Mouse (Mus musculus): ENCODE data around the gene Cct8. TPM values are rescaled to one million over a fixed set of nuclear protein-coding genes. Genes with fewer than 3 reads are reported as not detected.
A peak's percentile ranks its signal among the peaks of the same experiment; 100 is the strongest.

Cct8 gene
- polyA plus RNA-seq, 1 experiment from 2014 or later = 528 TPM

GRCm38 (mm10) chr16:87443245-87443644 lies 52.4 kb downstream of the Cct8 start:
- Histone ChIP-seq H3K36me3 (no peaks in the 10 kb centered on the region), H3K27ac (replicated peaks) (no peak overlapping the region), H3K27me3 (no peaks in the 10 kb centered on the region), H3K9ac (replicated peaks) (no peak overlapping the region), H3K4me3 (no peak overlapping the region), H3K4me1 (peaks cover 13% of the 10 kb centered on the region), H3K4me2 (replicated peaks) (no peak overlapping the region), H3K9me3 (no peaks in the 10 kb centered on the region)
- no peak for ATAC-seq (ENCODE audit: low FRiP score, low read depth)

GRCm38 (mm10) chr16:87442291-87442690 lies 53.4 kb downstream of the Cct8 start:
- no peak overlapping the region for H3K9ac ChIP-seq (replicated peaks)
- H3K27me3 ChIP-seq = no peaks in the 10 kb centered on the region
- H3K27ac ChIP-seq (replicated peaks) = no peak overlapping the region
- H3K4me3 ChIP-seq = no peak overlapping the region
- no peak overlapping the region for H3K4me2 ChIP-seq (replicated peaks)
- 64% methylated on average over 5 of the region's 5 CpGs for WGBS
- peaks cover 13% of the 10 kb centered on the region for H3K4me1 ChIP-seq
- ATAC-seq (ENCODE audit: low FRiP score, low read depth) = no peak
- H3K9me3 ChIP-seq = no peaks in the 10 kb centered on the region
- H3K36me3 ChIP-seq = no peaks in the 10 kb centered on the region

- WGBS = 25% methylated on average over 9 of the region's 9 CpGs
- H3K27ac ChIP-seq (replicated peaks) = no peak overlapping the region
- H3K4me1 ChIP-seq = peaks cover 13% of the 10 kb centered on the region
- H3K9me3 ChIP-seq = no peaks in the 10 kb centered on the region
- H3K36me3 ChIP-seq = no peaks in the 10 kb centered on the region
- H3K27me3 ChIP-seq = no peaks in the 10 kb centered on the region
- peak overlapping the region; percentile 75 for H3K9ac ChIP-seq (replicated peaks)
- ATAC-seq (ENCODE audit: low FRiP score, low read depth) = no peak
- peak overlapping the region; percentile 61 for H3K4me3 ChIP-seq
- peak overlapping the region; percentile 80 for H3K4me2 ChIP-seq (replicated peaks)
Measured at GRCm38 (mm10) chr16:87441089-87441488, 54.6 kb downstream of the Cct8 start.

GRCm38 (mm10) chr16:87440184-87440686 lies 55.4 kb downstream of the Cct8 start, which contains the start of gene Rwdd2b:
Gene Rwdd2b (minus strand): TSS chr16:87440573.
- H3K27me3 ChIP-seq = no peaks in the 10 kb centered on the region

GRCm38 (mm10) chr16:87438697-87439096 lies 57.0 kb downstream of the Cct8 start:
- Histone ChIP-seq H3K9me3 (no peaks in the 10 kb centered on the region), H3K4me3 (no peak overlapping the region), H3K9ac (replicated peaks) (no peak overlapping the region), H3K27me3 (no peaks in the 10 kb centered on the region), H3K4me2 (replicated peaks) (no peak overlapping the region), H3K4me1 (peaks cover 13% of the 10 kb centered on the region), H3K36me3 (no peaks in the 10 kb centered on the region), H3K27ac (replicated peaks) (no peak overlapping the region)
- WGBS = 89% methylated on average over 8 of the region's 8 CpGs
- ATAC-seq (ENCODE audit: low FRiP score, low read depth) = no peak

More at GRCm38 (mm10) chr16:87440184-87440686, 55.4 kb downstream of the Cct8 start, which contains the start of gene Rwdd2b:
- H3K27ac ChIP-seq (replicated peaks) = peak within 1 kb of the TSS; percentile 87
- peak; percentile 97 for ATAC-seq (ENCODE audit: low FRiP score, low read depth)
- peak within 1 kb of the TSS; percentile 75 for H3K9ac ChIP-seq (replicated peaks)
- peak within 1 kb of the TSS; percentile 80 for H3K4me2 ChIP-seq (replicated peaks)
- under 1% methylated on average over 31 of the region's 38 CpGs for WGBS
- peak within 1 kb of the TSS; percentile 61 for H3K4me3 ChIP-seq
- no peaks in the 10 kb centered on the region for H3K9me3 ChIP-seq
- H3K4me1 ChIP-seq = peaks cover 13% of the 10 kb centered on the region
- H3K36me3 ChIP-seq = no peaks in the 10 kb centered on the region

- Histone ChIP-seq H3K4me2 (replicated peaks) (no peak overlapping the region), H3K9ac (replicated peaks) (no peak overlapping the region), H3K9me3 (no peaks in the 10 kb centered on the region), H3K4me1 (peaks cover 13% of the 10 kb centered on the region), H3K36me3 (no peaks in the 10 kb centered on the region), H3K27ac (replicated peaks) (no peak overlapping the region), H3K4me3 (no peak overlapping the region), H3K27me3 (no peaks in the 10 kb centered on the region)
- ATAC-seq (ENCODE audit: low FRiP score, low read depth) = no peak
- WGBS = 92% methylated on average over 21 of the region's 21 CpGs
Measured at GRCm38 (mm10) chr16:87437096-87437495, 58.6 kb downstream of the Cct8 start.

GRCm38 (mm10) chr16:87435411-87436205 lies 60.1 kb downstream of the Cct8 start:
- H3K9me3 ChIP-seq = no peaks in the 10 kb centered on the region
- 80% methylated on average over 13 of the region's 13 CpGs for WGBS
- H3K9ac ChIP-seq (replicated peaks) = no peak overlapping the region

GRCm38 (mm10) chr16:87434946-87435345 lies 60.7 kb downstream of the Cct8 start:
- Histone ChIP-seq H3K4me1 (peaks cover 12% of the 10 kb centered on the region), H3K27ac (replicated peaks) (no peak overlapping the region), H3K36me3 (no peaks in the 10 kb centered on the region), H3K9me3 (no peaks in the 10 kb centered on the region), H3K9ac (replicated peaks) (no peak overlapping the region), H3K27me3 (no peaks in the 10 kb centered on the region), H3K4me3 (no peak overlapping the region), H3K4me2 (replicated peaks) (no peak overlapping the region)
- ATAC-seq (ENCODE audit: low FRiP score, low read depth) = no peak
- 79% methylated on average over 6 of the region's 6 CpGs for WGBS

More at GRCm38 (mm10) chr16:87435411-87436205, 60.1 kb downstream of the Cct8 start:
- no peak overlapping the region for H3K4me2 ChIP-seq (replicated peaks)
- no peak for ATAC-seq (ENCODE audit: low FRiP score, low read depth)
- no peaks in the 10 kb centered on the region for H3K27me3 ChIP-seq
- peaks cover 12% of the 10 kb centered on the region for H3K4me1 ChIP-seq
- no peak overlapping the region for H3K4me3 ChIP-seq
- no peak overlapping the region for H3K27ac ChIP-seq (replicated peaks)
- no peaks in the 10 kb centered on the region for H3K36me3 ChIP-seq

GRCm38 (mm10) chr16:87434266-87434665 lies 61.4 kb downstream of the Cct8 start:
- no peak overlapping the region for H3K4me3 ChIP-seq
- no peaks in the 10 kb centered on the region for H3K9me3 ChIP-seq
- H3K9ac ChIP-seq (replicated peaks) = no peak overlapping the region
- H3K27me3 ChIP-seq = no peaks in the 10 kb centered on the region
- H3K27ac ChIP-seq (replicated peaks) = no peak overlapping the region
- H3K36me3 ChIP-seq = no peaks in the 10 kb centered on the region
- no peak overlapping the region for H3K4me2 ChIP-seq (replicated peaks)
- WGBS = 96% methylated on average over 7 of the region's 7 CpGs
- ATAC-seq (ENCODE audit: low FRiP score, low read depth) = no peak
- peaks cover 6% of the 10 kb centered on the region for H3K4me1 ChIP-seq

Other genes starting within 250 kb of the Cct8 start
- gene N6amt1, start 141.7 kb downstream of the Cct8 start, polyA plus RNA-seq (2016; fragmentation: Nextera tagmentation; extraction: Ambion mirVana) = 19.3 and 19.8 TPM in 2 replicates
- gene Ltn1, start 63.3 kb downstream of the Cct8 start, polyA plus RNA-seq (2016; fragmentation: Nextera tagmentation; extraction: Ambion mirVana) = 36.0 and 36.4 TPM in 2 replicates
- 10.0 and 11.7 TPM in 2 replicates for gene Rwdd2b, start 55.3 kb downstream of the Cct8 start, polyA plus RNA-seq (2016; fragmentation: Nextera tagmentation; extraction: Ambion mirVana)
- gene Usp16, start 41.2 kb downstream of the Cct8 start, polyA plus RNA-seq (2016; fragmentation: Nextera tagmentation; extraction: Ambion mirVana) = 41.2 and 41.3 TPM in 2 replicates
- gene Map3k7cl, start 57.5 kb upstream of the Cct8 start, polyA plus RNA-seq (2016; fragmentation: Nextera tagmentation; extraction: Ambion mirVana) = not detected in 2 replicates
- 20.4 and 24.4 TPM in 2 replicates for gene Bach1, start 203.1 kb upstream of the Cct8 start, polyA plus RNA-seq (2016; fragmentation: Nextera tagmentation; extraction: Ambion mirVana)

Measured in midbrain, embryonic 12.5 days (tissue).